In the genomic region with DNA sequence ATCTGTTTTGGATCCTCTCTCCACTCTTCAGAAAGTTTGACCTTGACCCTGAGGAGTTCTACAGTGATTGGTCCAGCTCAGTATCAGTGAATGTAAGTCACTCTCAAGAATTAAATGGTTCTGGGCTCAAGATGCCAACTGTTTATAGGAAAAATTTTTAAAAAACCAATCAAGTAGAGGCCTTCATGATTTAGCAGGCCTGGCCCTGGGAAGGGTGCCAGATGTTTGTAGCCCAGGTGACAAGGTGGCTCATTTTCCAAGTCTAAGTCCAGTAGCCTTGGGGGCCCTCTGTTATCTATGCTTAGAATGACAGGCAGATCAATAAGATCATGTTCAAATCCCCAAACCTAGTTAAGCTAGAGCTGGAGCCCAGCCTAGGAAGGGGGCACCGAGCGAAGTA, we compare ENCODE assay signal across 15 mouse cellular contexts.
"Had no signal": no experiment of that assay in that cellular context is flagged by ENCODE, and none has a peak within 500 bp of the region (broad histone marks: within the 10 kb centered on the region; RNA-seq: fewer than 3 reads in every experiment).

No protein-coding gene starts in this region.

- H3K9me3 ChIP-seq: neural tube, embryonic 15.5 days; stomach, embryonic 15.5 days had no signal

- H3K27me3 ChIP-seq: neural tube, embryonic 15.5 days; stomach, embryonic 15.5 days had no signal

- DNase-seq: retina, postnatal 1 day; right cerebral cortex, adult 18-20 months; right cerebral cortex, postnatal 14 days; right cerebral cortex, postnatal 25 days; right cerebral cortex, postnatal 4 days; spleen, adult 18-20 months; thymus, adult 18-20 months; thymus, adult 2 months; thymus, postnatal 14 days; thymus, postnatal 25 days; thymus, postnatal 36 days; thymus, postnatal 4 days had no signal

- H3K36me3 ChIP-seq: neural tube, embryonic 15.5 days; stomach, embryonic 15.5 days had no signal

- H3K27ac ChIP-seq: neural tube, embryonic 15.5 days; stomach, embryonic 15.5 days; stomach, postnatal 0 days had no signal

- H3K4me3 ChIP-seq: neural tube, embryonic 15.5 days; stomach, embryonic 15.5 days had no signal

- H3K9ac ChIP-seq: neural tube, embryonic 15.5 days; stomach, embryonic 15.5 days had no signal

- H3K4me1 ChIP-seq: neural tube, embryonic 15.5 days; stomach, embryonic 15.5 days had no signal

- H3K4me2 ChIP-seq: neural tube, embryonic 15.5 days; stomach, embryonic 15.5 days had no signal
